ENCODE assay signal across 8 mouse cellular contexts in genomic region chr10:117148361-117149003, GRCm38 (mm10). TPM values are rescaled to one million over a fixed set of nuclear protein-coding genes. Genes with fewer than 3 reads are reported as not detected.
DNase-seq lines count a peak whose midpoint lies in the region; ATAC-seq and TF ChIP-seq lines count a peak whose summit lies in the region.

TSS of gene Frs2 (minus strand) at chr10:117148534.

- WGBS in forebrain, embryonic 15.5 days: under 1% methylated on average over 57 of the region's 57 CpGs
- under 1% methylated on average over 57 of the region's 57 CpGs for WGBS in lung, adult 2 months

- TF ChIP-seq CTCF in lung, adult 2 months (IDR thresholded peaks at IDR 0.05; ENCODE audit: insufficient read depth, low read length): no peak

- ATAC-seq in forebrain, embryonic 15.5 days (replicated peaks): peak; percentile 97
- peak; percentile 93 for ATAC-seq in neutrophil, adult 5-6 weeks (ENCODE audit: extremely low read depth, insufficient number of reproducible peaks, low FRiP score, poor library complexity, severe bottlenecking)

- H3K4me1 ChIP-seq in forebrain, embryonic 15.5 days: peaks cover 37% of the 10 kb centered on the region
- peaks cover 14% of the 10 kb centered on the region for H3K4me1 ChIP-seq in lung, adult 2 months (ENCODE audit: control insufficient read depth, insufficient read depth, low read length)

- intact Hi-C loops in heart, postnatal 25 days (cut with DNase I): loop anchor here (2.0 to 5.0 kb wide), 3 partner anchors 41 to 196 kb away; partner anchors contain the start of gene Rab3ip

- TF ChIP-seq POLR2A in lung, adult 2 months (IDR thresholded peaks at IDR 0.05; ENCODE audit: borderline replicate concordance, extremely low read depth, low read depth, low read length): peak; percentile 85

- DNase-seq in ES-CJ7 (ENCODE audit: low read depth, low spot score): peak; percentile 95
- peak; percentile 93 for DNase-seq in cerebellum, adult 11 months
- peak; percentile 89 for DNase-seq in heart, postnatal 25 days (ENCODE audit: low spot score)
- DNase-seq in layer of hippocampus, adult 18-20 months (ENCODE audit: low spot score in 2 of 2): peak; percentile 92 to 96
- DNase-seq in lung, adult 2 months: peak; percentile 94
- DNase-seq in thymus, adult 18-20 months: peak; percentile 95 to 96

- no peaks in the 10 kb centered on the region for H3K36me3 ChIP-seq in forebrain, embryonic 15.5 days

- H3K9me3 ChIP-seq in forebrain, embryonic 15.5 days: no peaks in the 10 kb centered on the region

- H3K9ac ChIP-seq in forebrain, embryonic 15.5 days (replicated peaks): peak within 1 kb of the TSS; percentile 97

- peaks cover 8% of the 10 kb centered on the region for H3K27me3 ChIP-seq in forebrain, embryonic 15.5 days

- H3K27ac ChIP-seq in forebrain, embryonic 15.5 days (replicated peaks): peak within 1 kb of the TSS; percentile 89

- peak within 1 kb of the TSS; percentile 99 for H3K4me3 ChIP-seq in forebrain, embryonic 15.5 days
- H3K4me3 ChIP-seq in lung, adult 2 months (replicated peaks; ENCODE audit: extremely low read depth, low read depth, low read length): peak within 1 kb of the TSS; percentile 84

- peak within 1 kb of the TSS; percentile 75 for H3K4me2 ChIP-seq in forebrain, embryonic 15.5 days (replicated peaks)

RNA-seq across cellular contexts. Expression of gene Frs2, which starts in this region (rescaled TPM):
- polyA plus RNA-seq in forebrain, embryonic 15.5 days (2015; fragmentation: Nextera tagmentation; extraction: Ambion mirVana): 20.0 and 23.7 TPM in 2 replicates
- total RNA-seq in heart, postnatal 25 days (2021): 10 to 100 TPM; 16.3 to 17.1 TPM
- total RNA-seq in layer of hippocampus, adult 18-20 months (2021): 10 to 100 TPM; 38.3 to 43.6 TPM
- 9.8 and 14.9 TPM in 2 replicates for polyA plus RNA-seq in lung, adult 2 months (2012; rRNA removed)
- total RNA-seq in neutrophil, adult 5-6 weeks (2017): 20.9 and 21.5 TPM in 2 replicates

Comparison
In these comparisons a context has a peak if more than half of its experiments do, and no peak if none do; other contexts are left out.
1. Peak in every context shown above with its lines: DNase-seq, ATAC-seq, H3K4me3 ChIP-seq and H3K27ac ChIP-seq.